Comparison of ENCODE assay signal across 8 mouse cellular contexts in genomic region chr9:124257200-124258066, GRCm38 (mm10). TPM values are rescaled to one million over a fixed set of nuclear protein-coding genes. Genes with fewer than 3 reads are reported as not detected.
A peak's percentile ranks its signal among the peaks of the same experiment; 100 is the strongest.
DNase-seq lines count a peak whose midpoint lies in the region; ATAC-seq and TF ChIP-seq lines count a peak whose summit lies in the region.

No protein-coding gene starts in this region.

- no peaks in the 10 kb centered on the region for H3K36me3 ChIP-seq in embryonic facial prominence, embryonic 11.5 days (replicated peaks; ENCODE audit: control insufficient read depth, insufficient read depth, low read depth, low read length)
- no peaks in the 10 kb centered on the region for H3K36me3 ChIP-seq in hindbrain, embryonic 15.5 days
- no peaks in the 10 kb centered on the region for H3K36me3 ChIP-seq in midbrain, embryonic 14.5 days (ENCODE audit: control insufficient read depth, insufficient read depth, low read length)

- H3K4me2 ChIP-seq in embryonic facial prominence, embryonic 11.5 days (ENCODE audit: low read depth, low read length), result no peak overlapping the region
- no peak overlapping the region for H3K4me2 ChIP-seq in hindbrain, embryonic 15.5 days
- no peak overlapping the region for H3K4me2 ChIP-seq in midbrain, embryonic 14.5 days (ENCODE audit: low read length)

- no peaks in the 10 kb centered on the region for H3K4me1 ChIP-seq in embryonic facial prominence, embryonic 11.5 days (ENCODE audit: control insufficient read depth, insufficient read depth, low read length)
- H3K4me1 ChIP-seq in hindbrain, embryonic 15.5 days (replicated peaks), result no peaks in the 10 kb centered on the region
- H3K4me1 ChIP-seq in midbrain, embryonic 14.5 days (ENCODE audit: control insufficient read depth, insufficient read depth, low read length), result no peaks in the 10 kb centered on the region

- no peaks in the 10 kb centered on the region for H3K27me3 ChIP-seq in embryonic facial prominence, embryonic 11.5 days (ENCODE audit: control insufficient read depth, insufficient read depth, low read length)
- H3K27me3 ChIP-seq in hindbrain, embryonic 15.5 days, result no peaks in the 10 kb centered on the region
- no peaks in the 10 kb centered on the region for H3K27me3 ChIP-seq in midbrain, embryonic 14.5 days (ENCODE audit: control insufficient read depth, insufficient read depth, low read length)

- no peak for TF ChIP-seq CTCF in gastrocnemius, adult 2 months (IDR thresholded peaks at IDR 0.05)

- no peak overlapping the region for H3K27ac ChIP-seq in gastrocnemius, adult 2 months
- H3K27ac ChIP-seq in embryonic facial prominence, embryonic 11.5 days (replicated peaks; ENCODE audit: low read depth, low read length), result no peak overlapping the region
- no peak overlapping the region for H3K27ac ChIP-seq in hindbrain, embryonic 15.5 days (replicated peaks)
- H3K27ac ChIP-seq in midbrain, embryonic 14.5 days (replicated peaks; ENCODE audit: low read depth, low read length), result no peak overlapping the region

- intact Hi-C loops in gastrocnemius, adult 2 months (cut with DNase I), result no loop called here

- WGBS in embryonic facial prominence, embryonic 11.5 days, result 74% methylated on average over 1 of the region's 1 CpGs
- 62% methylated on average over 1 of the region's 1 CpGs for WGBS in hindbrain, embryonic 15.5 days
- WGBS in midbrain, embryonic 14.5 days, result 78% methylated on average over 1 of the region's 1 CpGs

- ATAC-seq in embryonic facial prominence, embryonic 11.5 days (replicated peaks; ENCODE audit: insufficient number of reproducible peaks, low FRiP score, low TSS enrichment, low read depth), result peak; percentile 80
- ATAC-seq in hindbrain, embryonic 15.5 days (ENCODE audit: low FRiP score, low read depth), result peak; percentile 77; the same call in 1 of the 2 replicates
- ATAC-seq in midbrain, embryonic 14.5 days (ENCODE audit: low FRiP score, low TSS enrichment), result peak; percentile 48; the same call in 1 of the 2 replicates

- H3K4me3 ChIP-seq in gastrocnemius, adult 2 months, result no peak overlapping the region
- no peak overlapping the region for H3K4me3 ChIP-seq in embryonic facial prominence, embryonic 11.5 days (ENCODE audit: low read depth, low read length)
- H3K4me3 ChIP-seq in hindbrain, embryonic 15.5 days, result no peak overlapping the region
- no peak overlapping the region for H3K4me3 ChIP-seq in midbrain, embryonic 14.5 days (replicated peaks; ENCODE audit: low read depth, low read length)

- H3K9me3 ChIP-seq in embryonic facial prominence, embryonic 11.5 days (replicated peaks; ENCODE audit: control insufficient read depth, low read length), result peaks cover 4% of the 10 kb centered on the region; the same call in 1 of the 2 replicates
- H3K9me3 ChIP-seq in hindbrain, embryonic 15.5 days, result no peaks in the 10 kb centered on the region
- peaks cover 6% of the 10 kb centered on the region; the same call in 1 of the 2 replicates for H3K9me3 ChIP-seq in midbrain, embryonic 14.5 days (ENCODE audit: control insufficient read depth, low read length)

- peak; percentile 30 to 54 for DNase-seq in gastrocnemius, postnatal 4 days (ENCODE audit: low spot score in 2 of 2)
- DNase-seq in gastrocnemius, adult 2 months, result no peak
- DNase-seq in ES-CJ7 (ENCODE audit: low read depth, low spot score), result peak; percentile 58
- DNase-seq in embryonic facial prominence, embryonic 11.5 days (ENCODE audit: low spot score), result peak; percentile 77
- DNase-seq in midbrain, embryonic 14.5 days, result peak; percentile 73
- peak; percentile 41 to 86 for DNase-seq in urinary bladder, postnatal 4 days (ENCODE audit: low spot score in 2 of 2)
- no peak for DNase-seq in gastrocnemius, adult 18-20 months (ENCODE audit: low spot score)

- no peak overlapping the region for H3K9ac ChIP-seq in embryonic facial prominence, embryonic 11.5 days (replicated peaks; ENCODE audit: low read length)
- no peak overlapping the region for H3K9ac ChIP-seq in hindbrain, embryonic 15.5 days
- no peak overlapping the region for H3K9ac ChIP-seq in midbrain, embryonic 14.5 days (replicated peaks; ENCODE audit: low read length)

RNA-seq across cellular contexts. Expression of gene 2010315B03Rik, which starts 55.1 kb away (rescaled TPM):
- 10 to 100 TPM; 13.2 to 14.6 TPM for total RNA-seq in gastrocnemius, postnatal 4 days (2021)
- 10 to 100 TPM; 11.1 to 11.7 TPM for total RNA-seq in gastrocnemius, adult 2 months (2021)
- 3.5 and 4.8 TPM in 2 replicates for polyA plus RNA-seq in embryonic facial prominence, embryonic 11.5 days (2014; fragmentation: Nextera tagmentation; extraction: Ambion mirVana)
- 12.0 and 14.3 TPM in 2 replicates for polyA plus RNA-seq in hindbrain, embryonic 15.5 days (2015; fragmentation: Nextera tagmentation; extraction: Ambion mirVana)
- 9.5 and 10.8 TPM in 2 replicates for polyA plus RNA-seq in midbrain, embryonic 14.5 days (2014; fragmentation: Nextera tagmentation; extraction: Ambion mirVana)
- 10 to 100 TPM in 1 of 2 experiments, 1 to 10 TPM in 1; 8.1 to 12.4 TPM for total RNA-seq in gastrocnemius, adult 18-20 months (2021)

Comparison
In these comparisons a context has a peak if more than half of its experiments do, and no peak if none do; other contexts are left out.
1. DNase-seq: peak in gastrocnemius, postnatal 4 days (2 of 2), ES-CJ7 (single experiment), embryonic facial prominence, embryonic 11.5 days (single experiment), midbrain, embryonic 14.5 days (single experiment) and urinary bladder, postnatal 4 days (2 of 2); none in gastrocnemius, adult 2 months (single experiment) and gastrocnemius, adult 18-20 months (single experiment).
2. Peak in every context shown above with its lines, with median percentiles within 50 percentile points of each other: ATAC-seq.